Mouse (Mus musculus) E14TG2a.4 (cell line): ENCODE measurements at regions not wholly inside any gene's neighbourhood (a gene's known extent, or its start where the extent isn't known, plus 50 kb on each side); places are given as distances from the start of the nearest gene placed in this dataset.

Experiments
- CTCF ChIP-seq: conservative IDR thresholded peaks from 2 replicates; pipeline ENCODE4 v1.5.1; 2014; ENCODE audit warnings: low read length
- NANOG ChIP-seq: IDR thresholded peaks from 2 replicates; pipeline ENCODE4 v1.6.1; 2014; ENCODE audit warnings: borderline replicate concordance, low read length, mixed read lengths

GRCm38 (mm10) chr13:78324443-78325206 lies 125.1 kb upstream of the Nr2f1 start:
- TF ChIP-seq CTCF (no peak), NANOG (no peak)
